Mouse (Mus musculus) spleen, postnatal 10 days (tissue): ENCODE measurements around the gene Sh3pxd2b.

Experiments
- DNase-seq, 2 experiments: peaks; one replicate each; pipeline ENCODE4 v3.0.0; 2021 to 2022; ENCODE audit warnings: low spot score in 2 of 2

Gene Sh3pxd2b

GRCm38 (mm10) chr11:32425043-32425658, 77.5 kb downstream of the Sh3pxd2b start:
- no peak for DNase-seq

- DNase-seq = no peak
Measured at GRCm38 (mm10) chr11:32427537-32427936, 79.9 kb downstream of the Sh3pxd2b start.

- no peak for DNase-seq
Measured at GRCm38 (mm10) chr11:32435410-32436060, 87.9 kb downstream of the Sh3pxd2b start.

GRCm38 (mm10) chr11:32442576-32442975, 95.0 kb downstream of the Sh3pxd2b start:
- no peak for DNase-seq

GRCm38 (mm10) chr11:32444266-32444665, 96.6 kb downstream of the Sh3pxd2b start:
- DNase-seq = no peak

- no peak for DNase-seq
Measured at GRCm38 (mm10) chr11:32445135-32445534, 97.5 kb downstream of the Sh3pxd2b start.

- no peak for DNase-seq
Measured at GRCm38 (mm10) chr11:32445637-32446226, 98.1 kb downstream of the Sh3pxd2b start.

GRCm38 (mm10) chr11:32450216-32450615, 102.6 kb downstream of the Sh3pxd2b start:
- DNase-seq = peak; percentile 11 to 34

GRCm38 (mm10) chr11:32451306-32451705, 103.7 kb downstream of the Sh3pxd2b start:
- no peak for DNase-seq

- DNase-seq = no peak
Measured at GRCm38 (mm10) chr11:32452745-32453144, 105.1 kb downstream of the Sh3pxd2b start.

- no peak for DNase-seq
Measured at GRCm38 (mm10) chr11:32453353-32453915, 105.8 kb downstream of the Sh3pxd2b start.

GRCm38 (mm10) chr11:32454231-32454799, 106.7 kb downstream of the Sh3pxd2b start:
- no peak for DNase-seq

GRCm38 (mm10) chr11:32454800-32455506, 107.3 kb downstream of the Sh3pxd2b start, which contains the start of gene Ubtd2:
Ubtd2 (plus strand) TSS chr11:32455370.
- DNase-seq = peak; percentile 95 to 96

- peak in 1 of 2 experiments; percentile 24 for DNase-seq
Measured at GRCm38 (mm10) chr11:32455507-32456141, 108.0 kb downstream of the Sh3pxd2b start.

- no peak for DNase-seq
Measured at GRCm38 (mm10) chr11:32456356-32456755, 108.7 kb downstream of the Sh3pxd2b start.

- no peak for DNase-seq
Measured at GRCm38 (mm10) chr11:32464282-32464681, 116.7 kb downstream of the Sh3pxd2b start.

GRCm38 (mm10) chr11:32471925-32472324, 124.3 kb downstream of the Sh3pxd2b start:
- no peak for DNase-seq

- DNase-seq = no peak
Measured at GRCm38 (mm10) chr11:32474725-32475124, 127.1 kb downstream of the Sh3pxd2b start.

- no peak for DNase-seq
Measured at GRCm38 (mm10) chr11:32475487-32476236, 128.0 kb downstream of the Sh3pxd2b start.
